Mouse (Mus musculus): ENCODE measurements around the gene Slc23a4. TPM values are rescaled to one million over a fixed set of nuclear protein-coding genes. Genes with fewer than 3 reads are reported as not detected.

Slc23a4 gene
- polyA plus RNA-seq, 1 experiment: 1.4 TPM

- Histone ChIP-seq H3K4me1 (ENCODE audit: control insufficient read depth, insufficient read depth, low read length) (no peaks in the 10 kb centered on the region), H3K4me3 (replicated peaks; ENCODE audit: extremely low read depth, low read depth, low read length) (no peak overlapping the region)
- DNase-seq: no peak
- WGBS: 72% methylated on average over 18 of the region's 18 CpGs
- TF ChIP-seq POLR2A (IDR thresholded peaks at IDR 0.05; ENCODE audit: borderline replicate concordance, extremely low read depth, low read depth, low read length) (no peak), CTCF (IDR thresholded peaks at IDR 0.05; ENCODE audit: insufficient read depth, low read length) (no peak)
Measured at GRCm38 (mm10) chr6:35002261-35002669, 14.1 kb upstream of the Slc23a4 start.

GRCm38 (mm10) chr6:34999101-34999500 is 10.9 kb upstream of the Slc23a4 start:
- WGBS: 28% methylated on average over 4 of the region's 4 CpGs
- 0 out of 2 replicates have a peak, but pooled peaks cover 2% of the 10 kb centered on the region for H3K4me1 ChIP-seq (ENCODE audit: control insufficient read depth, insufficient read depth, low read length)
- DNase-seq: no peak
- TF ChIP-seq CTCF (IDR thresholded peaks at IDR 0.05; ENCODE audit: insufficient read depth, low read length) (peak; percentile 38; the same call in 1 of the 2 replicates), POLR2A (IDR thresholded peaks at IDR 0.05; ENCODE audit: borderline replicate concordance, extremely low read depth, low read depth, low read length) (no peak)
- H3K4me3 ChIP-seq (replicated peaks; ENCODE audit: extremely low read depth, low read depth, low read length): no peak overlapping the region

GRCm38 (mm10) chr6:34996496-34996895 is 8.3 kb upstream of the Slc23a4 start:
- Histone ChIP-seq H3K4me1 (ENCODE audit: control insufficient read depth, insufficient read depth, low read length) (0 out of 2 replicates have a peak, but pooled peaks cover 2% of the 10 kb centered on the region), H3K4me3 (replicated peaks; ENCODE audit: extremely low read depth, low read depth, low read length) (no peak overlapping the region)
- TF ChIP-seq POLR2A (IDR thresholded peaks at IDR 0.05; ENCODE audit: borderline replicate concordance, extremely low read depth, low read depth, low read length) (no peak), CTCF (IDR thresholded peaks at IDR 0.05; ENCODE audit: insufficient read depth, low read length) (no peak)
- no peak for DNase-seq
- 81% methylated on average over 4 of the region's 4 CpGs for WGBS

- Histone ChIP-seq H3K4me3 (replicated peaks; ENCODE audit: extremely low read depth, low read depth, low read length) (peak overlapping the region; percentile 36), H3K4me1 (ENCODE audit: control insufficient read depth, insufficient read depth, low read length) (0 out of 2 replicates have a peak, but pooled peaks cover 2% of the 10 kb centered on the region)
- 3% methylated on average over 13 of the region's 13 CpGs for WGBS
- peak; percentile 81 for DNase-seq
- TF ChIP-seq CTCF (IDR thresholded peaks at IDR 0.05; ENCODE audit: insufficient read depth, low read length): peak; percentile 79
- TF ChIP-seq POLR2A (IDR thresholded peaks at IDR 0.05; ENCODE audit: borderline replicate concordance, extremely low read depth, low read depth, low read length): no peak
Measured at GRCm38 (mm10) chr6:34995265-34995681, 7.1 kb upstream of the Slc23a4 start.

GRCm38 (mm10) chr6:34994692-34995091 is 6.5 kb upstream of the Slc23a4 start:
- Histone ChIP-seq H3K4me1 (ENCODE audit: control insufficient read depth, insufficient read depth, low read length) (0 out of 2 replicates have a peak, but pooled peaks cover 2% of the 10 kb centered on the region), H3K4me3 (replicated peaks; ENCODE audit: extremely low read depth, low read depth, low read length) (no peak overlapping the region)
- no peak for DNase-seq
- 18% methylated on average over 5 of the region's 5 CpGs for WGBS
- no peak for TF ChIP-seq CTCF (IDR thresholded peaks at IDR 0.05; ENCODE audit: insufficient read depth, low read length)
- TF ChIP-seq POLR2A (IDR thresholded peaks at IDR 0.05; ENCODE audit: borderline replicate concordance, extremely low read depth, low read depth, low read length): no peak

- no peak for DNase-seq
Measured at GRCm38 (mm10) chr6:34989263-34989662, 1.1 kb upstream of the Slc23a4 start.

GRCm38 (mm10) chr6:34987085-34987645 is 1.0 kb downstream of the Slc23a4 start:
- WGBS: 58% methylated on average over 12 of the region's 12 CpGs
- no peak for DNase-seq
- no peak overlapping the region for H3K4me3 ChIP-seq (replicated peaks; ENCODE audit: extremely low read depth, low read depth, low read length)
- TF ChIP-seq POLR2A (IDR thresholded peaks at IDR 0.05; ENCODE audit: borderline replicate concordance, extremely low read depth, low read depth, low read length) (no peak), CTCF (IDR thresholded peaks at IDR 0.05; ENCODE audit: insufficient read depth, low read length) (no peak)
- H3K4me1 ChIP-seq (ENCODE audit: control insufficient read depth, insufficient read depth, low read length): no peaks in the 10 kb centered on the region

More at GRCm38 (mm10) chr6:34989263-34989662, 1.1 kb upstream of the Slc23a4 start:
- 69% methylated on average over 6 of the region's 6 CpGs for WGBS
- H3K4me1 ChIP-seq (ENCODE audit: control insufficient read depth, insufficient read depth, low read length): no peaks in the 10 kb centered on the region
- TF ChIP-seq POLR2A (IDR thresholded peaks at IDR 0.05; ENCODE audit: borderline replicate concordance, extremely low read depth, low read depth, low read length): no peak
- TF ChIP-seq CTCF (IDR thresholded peaks at IDR 0.05; ENCODE audit: insufficient read depth, low read length): no peak
- no peak overlapping the region for H3K4me3 ChIP-seq (replicated peaks; ENCODE audit: extremely low read depth, low read depth, low read length)

GRCm38 (mm10) chr6:34980661-34981060 is 7.5 kb downstream of the Slc23a4 start:
- H3K4me3 ChIP-seq (replicated peaks; ENCODE audit: extremely low read depth, low read depth, low read length): no peak overlapping the region
- H3K4me1 ChIP-seq (ENCODE audit: control insufficient read depth, insufficient read depth, low read length): no peaks in the 10 kb centered on the region
- no peak for TF ChIP-seq POLR2A (IDR thresholded peaks at IDR 0.05; ENCODE audit: borderline replicate concordance, extremely low read depth, low read depth, low read length)
- no peak for TF ChIP-seq CTCF (IDR thresholded peaks at IDR 0.05; ENCODE audit: insufficient read depth, low read length)
- DNase-seq: no peak
- WGBS: 72% methylated on average over 9 of the region's 9 CpGs

- WGBS: 83% methylated on average over 3 of the region's 3 CpGs
- no peaks in the 10 kb centered on the region for H3K4me1 ChIP-seq (ENCODE audit: control insufficient read depth, insufficient read depth, low read length)
- H3K4me3 ChIP-seq (replicated peaks; ENCODE audit: extremely low read depth, low read depth, low read length): no peak overlapping the region
- no peak for DNase-seq
- TF ChIP-seq POLR2A (IDR thresholded peaks at IDR 0.05; ENCODE audit: borderline replicate concordance, extremely low read depth, low read depth, low read length) (no peak), CTCF (IDR thresholded peaks at IDR 0.05; ENCODE audit: insufficient read depth, low read length) (no peak)
Measured at GRCm38 (mm10) chr6:34979291-34979690, 8.9 kb downstream of the Slc23a4 start.

- Histone ChIP-seq H3K4me1 (ENCODE audit: control insufficient read depth, insufficient read depth, low read length) (no peaks in the 10 kb centered on the region), H3K4me3 (replicated peaks; ENCODE audit: extremely low read depth, low read depth, low read length) (no peak overlapping the region)
- no peak for TF ChIP-seq CTCF (IDR thresholded peaks at IDR 0.05; ENCODE audit: insufficient read depth, low read length)
- no peak for TF ChIP-seq POLR2A (IDR thresholded peaks at IDR 0.05; ENCODE audit: borderline replicate concordance, extremely low read depth, low read depth, low read length)
- WGBS: 69% methylated on average over 3 of the region's 3 CpGs
- no peak for DNase-seq
Measured at GRCm38 (mm10) chr6:34971181-34971580, 17.0 kb downstream of the Slc23a4 start.

All from lung, adult 2 months (tissue).